Mouse (Mus musculus): ENCODE measurements around the gene Csrp2. TPM values are rescaled to one million over a fixed set of nuclear protein-coding genes. Genes with fewer than 3 reads are reported as not detected.

Gene Csrp2
- total RNA-seq (2021), result 10 to 100 TPM in 1 of 2 experiments, 1 to 10 TPM in 1; 7.0 to 10.7 TPM
- long read RNA-seq, experiment 1, partial matches to known transcripts, result 0 of 2 reads
- long read RNA-seq, experiment 1, other reads (novel, unspliced or antisense), result 0 of 2 reads
- long read RNA-seq, experiment 2, partial matches to known transcripts, result 1 of 2 reads
- long read RNA-seq, experiment 2, other reads (novel, unspliced or antisense), result 0 of 2 reads

DNA sequence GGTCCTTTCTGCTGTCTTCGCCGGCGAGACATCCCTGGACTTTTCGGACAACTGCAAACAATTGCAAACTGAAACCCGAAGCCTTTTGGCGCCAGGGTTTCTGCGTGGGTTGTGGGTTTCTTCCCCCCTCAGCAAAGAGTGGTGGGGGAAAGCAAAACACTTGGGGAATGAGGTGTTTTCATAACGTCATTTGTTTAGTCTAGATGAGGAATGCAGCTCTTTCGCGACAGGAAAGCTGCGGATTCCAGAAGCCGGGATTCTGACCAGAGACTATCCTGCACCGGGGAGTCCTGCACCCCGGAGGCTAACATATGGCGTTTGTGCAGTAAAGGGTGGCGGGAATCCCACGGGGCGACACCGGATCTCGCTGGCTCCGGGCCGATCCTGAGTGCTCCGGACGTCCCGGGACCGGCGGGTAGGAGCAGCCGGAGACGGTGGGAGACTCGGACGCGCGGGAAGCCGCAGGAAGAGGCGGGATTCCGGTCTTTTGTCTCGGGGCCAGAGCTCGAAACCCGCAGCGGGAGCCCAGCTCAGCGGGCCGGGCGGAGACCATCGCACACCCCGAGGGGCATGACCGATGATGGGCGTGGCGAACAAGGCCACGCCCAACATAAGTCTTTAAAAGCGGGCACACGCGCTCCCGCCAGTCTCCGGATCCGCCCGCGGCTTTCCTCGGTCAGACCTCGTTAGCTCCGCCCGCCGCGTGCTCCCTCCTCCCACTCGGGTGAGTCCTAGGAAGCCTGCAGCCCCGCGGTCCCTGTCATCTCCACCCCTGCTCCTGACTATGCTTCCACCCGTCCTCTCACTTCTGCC is at the start of gene Csrp2:
TSS of gene Csrp2 (plus strand) at position 259 of the 813 bp plus-strand sequence.
- peak; percentile 49 to 71 for DNase-seq (ENCODE audit: extremely low spot score in 1 of 2, low spot score in 2 of 2)
- TF ChIP-seq CTCF (IDR thresholded peaks at IDR 0.05), result no peak
- Histone ChIP-seq H3K27ac (peak within 1 kb of the TSS; percentile 58), H3K4me3 (peak within 1 kb of the TSS; percentile 76)
- intact Hi-C loops (cut with DNase I), result no loop called here

GRCm38 (mm10) chr10:110874853-110875252 is 44.7 kb upstream of the Csrp2 start:
- no peak for TF ChIP-seq CTCF (IDR thresholded peaks at IDR 0.05)
- no peak overlapping the region for H3K27ac ChIP-seq
- intact Hi-C loops (cut with DNase I), result no loop called here
- no peak overlapping the region for H3K4me3 ChIP-seq
- no peak for DNase-seq (ENCODE audit: extremely low spot score in 1 of 2, low spot score in 2 of 2)

DNA sequence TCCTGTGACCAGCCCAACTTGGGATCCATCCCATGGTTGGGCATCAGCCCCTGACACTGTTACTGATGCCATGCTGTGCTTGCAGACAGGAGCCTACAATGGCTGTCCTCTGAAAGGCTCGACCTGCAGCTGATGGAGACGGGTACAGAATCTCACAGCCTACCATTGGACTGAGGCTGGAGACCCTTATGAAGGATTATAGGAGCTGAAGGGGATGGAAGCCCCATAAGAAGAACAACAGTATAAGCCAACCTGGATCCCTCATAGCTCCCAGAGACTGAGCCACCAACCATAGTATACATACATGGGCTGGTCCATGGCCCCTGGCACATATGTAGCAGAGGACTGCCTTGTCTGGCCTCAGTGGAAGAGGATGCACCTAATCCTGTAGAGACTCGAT is 42.6 kb upstream of the Csrp2 start:
- no peak overlapping the region for H3K4me3 ChIP-seq
- intact Hi-C loops (cut with DNase I), result no loop called here
- TF ChIP-seq CTCF (IDR thresholded peaks at IDR 0.05), result no peak
- H3K27ac ChIP-seq, result no peak overlapping the region
- DNase-seq (ENCODE audit: extremely low spot score in 1 of 2, low spot score in 2 of 2), result no peak

DNA sequence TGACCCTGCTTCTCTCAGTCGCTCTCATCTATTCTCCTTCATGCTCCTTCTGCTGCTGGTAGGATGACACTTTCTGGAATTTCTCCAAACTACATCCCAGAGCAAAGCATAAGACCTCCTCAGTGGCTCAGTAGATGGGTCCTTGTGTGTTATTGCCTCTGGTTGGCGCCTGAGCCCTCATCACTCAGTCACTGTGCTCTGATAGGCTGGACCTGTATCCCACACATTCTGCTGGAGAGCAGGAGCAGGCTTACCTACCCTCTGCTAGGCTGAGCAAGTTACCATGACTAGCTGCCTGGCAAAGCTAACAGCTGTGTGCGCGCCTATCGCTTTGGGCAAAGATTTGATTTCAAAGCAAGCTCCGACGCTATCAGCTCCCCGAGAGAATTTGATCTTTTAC is 41.7 kb upstream of the Csrp2 start:
- intact Hi-C loops (cut with DNase I), result no loop called here
- no peak for DNase-seq (ENCODE audit: extremely low spot score in 1 of 2, low spot score in 2 of 2)
- Histone ChIP-seq H3K27ac (no peak overlapping the region), H3K4me3 (no peak overlapping the region)
- TF ChIP-seq CTCF (IDR thresholded peaks at IDR 0.05), result no peak

GRCm38 (mm10) chr10:110878641-110879040 is 40.9 kb upstream of the Csrp2 start:
- no peak for TF ChIP-seq CTCF (IDR thresholded peaks at IDR 0.05)
- no peak overlapping the region for H3K4me3 ChIP-seq
- no peak for DNase-seq (ENCODE audit: extremely low spot score in 1 of 2, low spot score in 2 of 2)
- H3K27ac ChIP-seq, result no peak overlapping the region
- intact Hi-C loops (cut with DNase I), result no loop called here

- no peak for TF ChIP-seq CTCF (IDR thresholded peaks at IDR 0.05)
- intact Hi-C loops (cut with DNase I), result no loop called here
- Histone ChIP-seq H3K4me3 (no peak overlapping the region), H3K27ac (no peak overlapping the region)
- DNase-seq (ENCODE audit: extremely low spot score in 1 of 2, low spot score in 2 of 2), result no peak
Observed at GRCm38 (mm10) chr10:110879426-110880066, 40.0 kb upstream of the Csrp2 start.

DNA sequence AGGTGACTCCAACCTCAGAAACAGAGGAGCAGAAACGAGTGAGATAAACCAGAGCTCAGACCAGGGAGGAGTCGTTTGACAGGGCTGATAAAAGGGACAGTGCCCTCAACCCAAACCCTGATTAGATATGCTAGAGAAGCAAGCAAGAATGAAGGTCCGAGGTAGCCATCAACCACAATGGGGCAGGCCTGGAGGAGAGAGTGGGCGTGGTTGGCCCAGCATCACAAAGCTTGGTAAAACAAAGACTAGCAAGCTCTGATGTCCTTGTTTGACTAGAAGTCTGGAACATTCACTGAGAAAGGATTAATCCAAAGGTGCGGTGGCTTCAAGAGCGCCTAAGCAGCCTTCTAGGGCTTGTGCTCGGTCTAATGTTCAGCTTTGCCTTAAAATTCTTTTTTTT is 38.2 kb upstream of the Csrp2 start:
- H3K27ac ChIP-seq, result no peak overlapping the region
- intact Hi-C loops (cut with DNase I), result no loop called here
- no peak overlapping the region for H3K4me3 ChIP-seq
- TF ChIP-seq CTCF (IDR thresholded peaks at IDR 0.05), result no peak
- DNase-seq (ENCODE audit: extremely low spot score in 1 of 2, low spot score in 2 of 2), result no peak

- DNase-seq (ENCODE audit: extremely low spot score in 1 of 2, low spot score in 2 of 2), result no peak
- H3K27ac ChIP-seq, result no peak overlapping the region
- no peak for TF ChIP-seq CTCF (IDR thresholded peaks at IDR 0.05)
- intact Hi-C loops (cut with DNase I), result no loop called here
- H3K4me3 ChIP-seq, result no peak overlapping the region
Observed at GRCm38 (mm10) chr10:110882701-110883100, 36.9 kb upstream of the Csrp2 start.

DNA sequence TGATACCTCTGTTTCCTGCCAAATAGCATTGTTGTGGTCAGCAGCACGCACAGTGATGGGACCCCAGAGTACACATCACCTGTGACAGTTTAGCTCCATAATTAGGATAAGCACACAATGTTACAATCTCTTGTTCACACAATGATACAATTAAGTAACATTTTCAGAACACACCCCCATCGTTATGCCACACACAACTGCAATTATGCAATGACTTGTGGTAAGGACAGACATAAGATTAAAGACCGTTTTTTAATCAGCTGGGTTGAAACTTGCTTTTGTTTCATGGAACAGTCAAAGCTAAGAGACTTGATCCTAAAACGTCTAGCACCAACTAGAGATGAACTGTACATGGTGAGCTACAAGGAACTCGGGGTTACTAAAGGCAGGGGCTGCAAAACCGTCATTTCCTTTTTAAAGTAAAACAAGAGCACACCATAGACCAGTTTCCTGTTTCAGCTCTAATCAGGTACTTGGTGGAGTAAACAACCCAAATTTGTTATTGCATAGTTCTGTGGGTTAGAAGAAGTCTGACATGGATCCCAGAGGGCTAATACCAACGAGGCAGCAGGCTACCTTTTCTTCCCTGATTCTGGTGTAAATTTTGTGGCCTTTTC is 28.8 kb upstream of the Csrp2 start:
- DNase-seq (ENCODE audit: extremely low spot score in 1 of 2, low spot score in 2 of 2), result no peak
- intact Hi-C loops (cut with DNase I), result no loop called here
- Histone ChIP-seq H3K27ac (no peak overlapping the region), H3K4me3 (no peak overlapping the region)
- TF ChIP-seq CTCF (IDR thresholded peaks at IDR 0.05), result no peak

DNA sequence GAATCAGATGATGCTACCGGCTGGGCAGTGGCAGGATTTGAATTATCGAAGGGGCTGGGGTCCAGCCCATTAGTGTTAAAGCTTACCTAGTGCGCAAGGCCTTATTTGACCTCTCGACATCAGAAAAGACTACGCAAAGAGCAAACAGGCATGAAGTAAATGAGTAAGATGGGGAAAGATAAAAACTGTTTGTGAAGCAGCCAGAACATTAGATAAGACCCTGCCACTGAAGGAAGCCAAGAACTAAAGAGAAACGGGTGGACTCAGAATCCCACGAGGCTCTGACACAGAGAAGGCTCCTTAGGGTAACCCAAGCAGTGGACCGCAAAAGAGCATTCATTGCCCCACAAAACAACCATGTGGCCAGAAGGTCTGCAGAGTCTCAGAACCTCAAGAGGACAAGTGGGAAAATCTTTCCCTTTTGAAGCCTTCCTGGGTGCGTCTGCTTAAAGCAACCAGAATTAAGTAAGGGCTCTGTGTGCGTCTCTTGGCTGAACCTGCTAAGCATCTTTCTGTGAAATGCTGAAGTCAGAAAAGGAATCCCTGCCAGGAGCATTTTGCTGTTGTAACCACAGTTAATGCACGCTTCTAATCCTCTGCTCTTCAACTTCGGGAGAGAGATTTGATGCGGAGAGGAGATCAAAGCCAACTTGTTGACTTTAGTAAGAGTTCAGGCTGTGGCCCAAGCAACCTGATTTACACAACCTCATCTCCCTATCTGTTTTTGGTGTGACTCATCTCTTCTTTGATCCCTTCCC is 19.7 kb upstream of the Csrp2 start:
- H3K27ac ChIP-seq, result no peak overlapping the region
- H3K4me3 ChIP-seq, result no peak overlapping the region
- no peak for TF ChIP-seq CTCF (IDR thresholded peaks at IDR 0.05)
- intact Hi-C loops (cut with DNase I), result no loop called here
- no peak for DNase-seq (ENCODE audit: extremely low spot score in 1 of 2, low spot score in 2 of 2)

- Histone ChIP-seq H3K4me3 (no peak overlapping the region), H3K27ac (no peak overlapping the region)
- DNase-seq (ENCODE audit: extremely low spot score in 1 of 2, low spot score in 2 of 2), result no peak
- intact Hi-C loops (cut with DNase I), result no loop called here
- no peak for TF ChIP-seq CTCF (IDR thresholded peaks at IDR 0.05)
Observed at GRCm38 (mm10) chr10:110903862-110904261, 15.7 kb upstream of the Csrp2 start.

Data from left cerebral cortex, adult 2 months (tissue).